Mouse (Mus musculus) CH12.LX (cell line): ENCODE data around the gene Ptprg. TPM values are rescaled to one million over a fixed set of nuclear protein-coding genes. Genes with fewer than 3 reads are reported as not detected.

Experiments
- DNase-seq: peaks from one replicate; pipeline ENCODE4 v3.0.0-alpha.2; 2013; ENCODE audit errors: extremely low read depth
- H3K27ac ChIP-seq: 2 replicates; pipeline ENCODE4 v1.5.1; 2012; ENCODE audit warnings: low read depth, mild to moderate bottlenecking, control low read depth, moderate library complexity; ENCODE audit not compliant: insufficient read depth
- H3K27me3 ChIP-seq: replicated peaks from 2 replicates; pipeline ENCODE3; 2012; ENCODE audit warnings: inconsistent platforms
- H3K36me3 ChIP-seq, 2 experiments: replicated peaks in 1 of 2; 2 replicates each; pipeline versions ENCODE3 to v1.6.1; 2012; ENCODE audit warnings: inconsistent platforms in 1 of 2, low read length in 1 of 2, mild to moderate bottlenecking in 1 of 2, mixed read lengths in 1 of 2, moderate library complexity in 1 of 2; ENCODE audit not compliant: control insufficient read depth in 1 of 2, insufficient read depth in 1 of 2
- H3K4me1 ChIP-seq, 2 experiments: 2 replicates each; pipeline ENCODE4 v1.6.1; 2012; ENCODE audit warnings: inconsistent platforms in 1 of 2, moderate library complexity in 1 of 2; ENCODE audit not compliant: insufficient read depth in 2 of 2, control insufficient read depth in 1 of 2
- H3K4me2 ChIP-seq: 2 replicates; pipeline ENCODE4 v1.6.1; 2012; ENCODE audit warnings: low read depth, mild to moderate bottlenecking, control low read depth; ENCODE audit not compliant: poor library complexity, insufficient read depth, severe bottlenecking
- H3K4me3 ChIP-seq, 3 experiments: fragments of 150-350 bp in 1 of 3; sonication (generic) in 1 of 3; replicated peaks in 1 of 3; 2 replicates each; pipeline versions ENCODE3 to v1.5.1; 2011 to 2012; ENCODE audit warnings: low read depth in 2 of 3, low read length in 2 of 3, mild to moderate bottlenecking in 2 of 3, moderate library complexity in 2 of 3, control low read depth in 1 of 3, improper control_type of control experiment in 1 of 3, inconsistent platforms in 1 of 3, mixed read lengths in 1 of 3; ENCODE audit not compliant: poor library complexity in 1 of 3
- H3K79me2 ChIP-seq: replicated peaks from 2 replicates; pipeline ENCODE4 v1.6.1; 2012; ENCODE audit warnings: mild to moderate bottlenecking, moderate library complexity; ENCODE audit not compliant: control insufficient read depth, poor library complexity, insufficient read depth, severe bottlenecking; ENCODE audit errors: extremely low read depth
- H3K9ac ChIP-seq: 2 replicates; pipeline ENCODE4 v1.6.1; 2012; ENCODE audit warnings: low read depth, mild to moderate bottlenecking, control low read depth, moderate library complexity; ENCODE audit not compliant: insufficient read depth
- H3K9me3 ChIP-seq: replicated peaks from 2 replicates; pipeline ENCODE3; 2012; ENCODE audit warnings: low read length, inconsistent platforms, mixed read lengths
- CTCF ChIP-seq, 2 experiments: IDR thresholded peaks in 1 of 2; conservative IDR thresholded peaks in 1 of 2; 2 replicates each; pipeline ENCODE4 v1.5.1; 2011 to 2012; ENCODE audit warnings: low read depth in 2 of 2, low read length in 2 of 2, improper control_type of control experiment in 1 of 2, inconsistent platforms in 1 of 2, mild to moderate bottlenecking in 1 of 2, moderate library complexity in 1 of 2
- HCFC1 ChIP-seq: IDR thresholded peaks from 2 replicates; pipeline ENCODE4 v1.6.1; 2012; ENCODE audit warnings: low read depth, mild to moderate bottlenecking, inconsistent platforms, low read length, improper control_type of control experiment
- KAT2A ChIP-seq: IDR thresholded peaks from 2 replicates; pipeline ENCODE4 v1.6.1; 2012; ENCODE audit warnings: low read length, improper control_type of control experiment, inconsistent platforms; ENCODE audit not compliant: insufficient replicate concordance
- MAFK ChIP-seq: IDR thresholded peaks from 2 replicates; pipeline ENCODE4 v1.6.1; 2011; ENCODE audit warnings: low read length, improper control_type of control experiment; ENCODE audit not compliant: insufficient replicate concordance
- MAX ChIP-seq: IDR thresholded peaks from 2 replicates; pipeline ENCODE4 v1.6.1; 2011; ENCODE audit warnings: low read length, improper control_type of control experiment
- MAZ ChIP-seq: IDR thresholded peaks from 2 replicates; pipeline ENCODE4 v1.6.1; 2012; ENCODE audit warnings: low read depth, mild to moderate bottlenecking, inconsistent platforms, low read length, improper control_type of control experiment, moderate library complexity
- MEF2A ChIP-seq: IDR thresholded peaks from 2 replicates; pipeline ENCODE4 v1.6.1; 2014; ENCODE audit warnings: low read depth, mild to moderate bottlenecking, inconsistent platforms, low read length, improper control_type of control experiment, borderline replicate concordance
- MXI1 ChIP-seq: IDR thresholded peaks from 2 replicates; pipeline ENCODE4 v1.6.1; 2011; ENCODE audit warnings: mild to moderate bottlenecking, low read depth, low read length, improper control_type of control experiment
- NELFE ChIP-seq: IDR thresholded peaks from 2 replicates; pipeline ENCODE4 v1.6.1; 2011; ENCODE audit warnings: low read depth, low read length, improper control_type of control experiment
- NRF1 ChIP-seq: IDR thresholded peaks from 2 replicates; pipeline ENCODE4 v1.6.1; 2014; ENCODE audit warnings: low read depth, mild to moderate bottlenecking, inconsistent platforms, low read length, improper control_type of control experiment, moderate library complexity
- PAX5 ChIP-seq: IDR thresholded peaks from 2 replicates; pipeline ENCODE4 v1.6.1; 2012; ENCODE audit warnings: low read length, inconsistent platforms, mixed read lengths
- POLR2A ChIP-seq: IDR thresholded peaks from 2 replicates; pipeline ENCODE4 v1.6.1; 2011; ENCODE audit warnings: low read depth, mild to moderate bottlenecking, improper control_type of control experiment, low read length
- RAD21 ChIP-seq: IDR thresholded peaks from 2 replicates; pipeline ENCODE4 v1.6.1; 2011; ENCODE audit warnings: low read depth, mild to moderate bottlenecking, low read length, improper control_type of control experiment, moderate library complexity
- TBP ChIP-seq: conservative IDR thresholded peaks from 2 replicates; pipeline ENCODE4 v1.6.1; 2011; ENCODE audit warnings: low read depth, low read length, improper control_type of control experiment
- TCF12 ChIP-seq: IDR thresholded peaks from 2 replicates; pipeline ENCODE4 v1.6.1; 2014; ENCODE audit warnings: low read depth, mild to moderate bottlenecking, inconsistent platforms, low read length, improper control_type of control experiment
- UBTF ChIP-seq: IDR thresholded peaks from 2 replicates; pipeline ENCODE4 v1.6.1; 2012; ENCODE audit warnings: low read depth, mild to moderate bottlenecking, inconsistent platforms, low read length, improper control_type of control experiment, moderate library complexity
- USF1 ChIP-seq: IDR thresholded peaks from 2 replicates; pipeline ENCODE4 v1.6.1; 2014; ENCODE audit warnings: low read depth, mild to moderate bottlenecking, inconsistent platforms, low read length, improper control_type of control experiment
- ZC3H11A ChIP-seq: IDR thresholded peaks from 2 replicates; pipeline ENCODE4 v1.6.1; 2012; ENCODE audit warnings: low read depth, mild to moderate bottlenecking, inconsistent platforms, low read length, improper control_type of control experiment
- ZKSCAN1 ChIP-seq: IDR thresholded peaks from 2 replicates; pipeline ENCODE4 v1.6.1; 2012; ENCODE audit warnings: low read depth, inconsistent platforms, low read length, improper control_type of control experiment, borderline replicate concordance
- ZNF384 ChIP-seq: IDR thresholded peaks from 2 replicates; pipeline ENCODE4 v1.6.1; 2012; ENCODE audit warnings: low read depth, low read length, improper control_type of control experiment, inconsistent platforms
- dilution Hi-C: fragments of 300-500 bp; cut with MboI; formaldehyde crosslinking; loops from 2 replicates; pipeline ENCODE4 v1.14.3; 2020; ENCODE audit warnings: low sequenced_read_pairs; ENCODE audit not compliant: extremely low pct_unique_long_range_greater_than_20kb, extremely low pct_ligation_motif_present
- in situ Hi-C: fragments of 300-500 bp; cut with MboI; formaldehyde crosslinking; loops from 3 replicates; pipeline ENCODE4 v1.14.3; 2019; ENCODE audit warnings: low sequenced_read_pairs, low pct_ligation_motif_present, low pct_unique_long_range_greater_than_20kb, mixed read lengths
- polyA plus RNA-seq: library from polyadenylated mRNA; unstranded; fragments of >175 nt; gene quantifications from 2 replicates; pipeline ENCODE4 v1.2.1, GENCODE M21; 2012; ENCODE audit warnings: low read depth; ENCODE audit not compliant: insufficient read length
- total RNA-seq, 2 experiments: library from RNA; depleted of rRNA; stranded (reverse); fragments of 300-350 nt in 1 of 2; fragments of >200 nt in 1 of 2; gene quantifications; 2 replicates each; pipeline ENCODE4 v1.2.3; 2012 to 2014

The Ptprg gene
- total and polyA plus RNA-seq, 3 experiments: 0.08 TPM; not detected in 2

GRCm38 (mm10) chr14:11997555-11997954 is 444.2 kb downstream of the Ptprg start:
- H3K27ac ChIP-seq: no peak overlapping the region
- in situ Hi-C loops: no loop called here
- dilution Hi-C loops: no loop called here

DNA sequence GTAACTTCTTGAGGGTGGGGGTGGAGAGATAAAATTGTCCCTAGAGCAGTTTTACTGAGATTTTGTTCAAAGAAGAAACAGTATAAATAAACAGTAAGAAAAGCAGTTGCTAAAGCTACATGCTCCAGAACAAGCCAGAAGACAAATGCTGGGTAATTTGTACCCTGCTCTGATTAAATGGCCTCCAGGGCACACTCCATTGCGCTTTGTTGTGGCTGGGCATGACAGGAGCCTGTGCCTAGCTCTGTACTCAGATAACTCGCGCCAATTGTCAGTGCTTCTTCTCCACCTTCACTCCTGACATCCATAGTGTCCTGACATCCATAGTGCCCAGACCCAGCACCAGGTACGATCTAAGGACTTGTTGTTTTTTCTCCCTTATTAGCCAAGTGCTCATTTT is 445.1 kb downstream of the Ptprg start:
- no peaks in the 10 kb centered on the region for H3K36me3 ChIP-seq
- no peaks in the 10 kb centered on the region for H3K27me3 ChIP-seq
- H3K9ac ChIP-seq: no peak overlapping the region
- no peak overlapping the region for H3K4me3 ChIP-seq
- in situ Hi-C loops: no loop called here
- TF ChIP-seq NRF1 (no peak), USF1 (no peak), CTCF (conservative IDR thresholded peaks at IDR 0.05 in 1 of 2, IDR thresholded peaks at IDR 0.05 in 1 of 2; ENCODE audit: low read depth in 2 of 2, low read length in 2 of 2) (no peak), TBP (no peak), RAD21 (no peak), ZC3H11A (no peak), KAT2A (no peak), TCF12 (no peak), UBTF (no peak), MXI1 (no peak), MAFK (no peak), POLR2A (no peak), MAZ (no peak), PAX5 (no peak), HCFC1 (no peak), NELFE (no peak), MEF2A (no peak), ZNF384 (no peak)
- no peak overlapping the region for H3K4me2 ChIP-seq
- no peak for DNase-seq
- H3K79me2 ChIP-seq: no peaks in the 10 kb centered on the region
- dilution Hi-C loops: no loop called here
- no peaks in the 10 kb centered on the region for H3K4me1 ChIP-seq
- H3K27ac ChIP-seq: no peak overlapping the region
- H3K9me3 ChIP-seq: no peaks in the 10 kb centered on the region

More at GRCm38 (mm10) chr14:11997555-11997954, 444.2 kb downstream of the Ptprg start:
- no peak for DNase-seq
- Histone ChIP-seq H3K9ac (no peak overlapping the region), H3K27me3 (no peaks in the 10 kb centered on the region), H3K4me1 (no peaks in the 10 kb centered on the region), H3K4me3 (no peak overlapping the region), H3K9me3 (no peaks in the 10 kb centered on the region), H3K4me2 (no peak overlapping the region), H3K36me3 (no peaks in the 10 kb centered on the region), H3K79me2 (no peaks in the 10 kb centered on the region)
- no peak for TF ChIP-seq ZNF384
- TF ChIP-seq MEF2A: no peak
- TF ChIP-seq ZKSCAN1: no peak
- no peak for TF ChIP-seq NRF1
- TF ChIP-seq MAFK: no peak
- no peak for TF ChIP-seq MAX
